Mouse (Mus musculus): ENCODE results near the gene Oser1. TPM values are rescaled to one million over a fixed set of nuclear protein-coding genes. Genes with fewer than 3 reads are reported as not detected.

Gene Oser1
- 75.4 and 79.1 TPM in 2 replicates for polyA plus RNA-seq (2015; fragmentation: Nextera tagmentation; extraction: Ambion mirVana)

DNA sequence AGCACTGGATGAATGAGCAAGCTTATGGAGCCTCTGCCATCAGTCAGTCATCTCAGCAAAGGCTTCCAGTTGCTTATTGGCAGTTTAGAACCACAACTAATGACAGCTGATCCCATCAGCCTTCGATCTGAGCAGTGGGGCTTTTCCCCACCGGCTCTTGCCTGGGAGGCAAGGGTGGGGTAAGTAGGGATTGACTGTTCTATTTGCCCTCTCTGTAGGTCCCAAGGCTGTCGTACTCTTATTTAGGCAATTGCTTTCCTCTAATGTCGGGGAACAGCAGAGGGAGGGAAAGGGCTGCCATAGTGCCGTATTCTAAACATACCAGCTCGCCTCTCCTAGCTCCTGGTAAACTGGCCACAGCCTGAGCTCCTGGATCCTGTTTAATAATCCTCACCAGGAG is at the start of gene Oser1:
Gene Oser1, minus strand, starts transcription at position 101 of the 400 bp plus-strand sequence.
- H3K4me2 ChIP-seq (replicated peaks): no peak within 1 kb of the TSS
- H3K4me1 ChIP-seq: peaks cover 16% of the 10 kb centered on the region
- no peaks in the 10 kb centered on the region for H3K36me3 ChIP-seq
- H3K27ac ChIP-seq (replicated peaks): no peak within 1 kb of the TSS
- H3K9me3 ChIP-seq: no peaks in the 10 kb centered on the region
- no peak for ATAC-seq (replicated peaks)
- no peak within 1 kb of the TSS for H3K4me3 ChIP-seq
- 88% methylated on average over 6 of the region's 6 CpGs for WGBS
- H3K27me3 ChIP-seq: no peaks in the 10 kb centered on the region
- no peak within 1 kb of the TSS for H3K9ac ChIP-seq (replicated peaks)

DNA sequence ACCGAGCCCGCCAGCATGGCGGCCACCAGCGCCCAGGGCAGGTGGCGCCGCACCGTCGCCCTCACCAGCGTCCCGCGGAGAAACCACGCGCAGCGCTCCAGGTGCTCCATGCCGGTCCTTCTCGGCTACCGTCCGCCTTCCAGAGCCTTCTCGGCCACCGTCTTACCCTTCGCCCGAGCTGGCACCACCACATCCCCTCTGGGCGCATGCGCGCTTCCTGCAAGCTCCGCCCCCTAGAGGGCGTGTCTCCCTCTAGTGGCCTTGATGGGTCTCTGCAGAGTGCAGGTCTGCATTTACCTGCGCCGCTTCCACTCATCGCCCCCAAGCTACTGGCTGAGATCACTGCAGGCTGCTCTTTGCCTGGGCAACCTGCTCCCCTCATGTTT is 48.0 kb upstream of the Oser1 start, which contains the start of gene Fitm2:
Gene Fitm2, minus strand, starts transcription at position 164 of the 386 bp plus-strand sequence.
- H3K27me3 ChIP-seq: no peaks in the 10 kb centered on the region
- no peaks in the 10 kb centered on the region for H3K9me3 ChIP-seq
- H3K9ac ChIP-seq (replicated peaks): peak within 1 kb of the TSS; percentile 74
- H3K4me2 ChIP-seq (replicated peaks): peak within 1 kb of the TSS; percentile 78
- under 1% methylated on average over 30 of the region's 30 CpGs for WGBS
- peak; percentile 95 for ATAC-seq (replicated peaks)
- H3K27ac ChIP-seq (replicated peaks): peak within 1 kb of the TSS; percentile 51
- H3K36me3 ChIP-seq: peaks cover 22% of the 10 kb centered on the region
- H3K4me1 ChIP-seq: peaks cover 11% of the 10 kb centered on the region
- peak within 1 kb of the TSS; percentile 69 for H3K4me3 ChIP-seq

DNA sequence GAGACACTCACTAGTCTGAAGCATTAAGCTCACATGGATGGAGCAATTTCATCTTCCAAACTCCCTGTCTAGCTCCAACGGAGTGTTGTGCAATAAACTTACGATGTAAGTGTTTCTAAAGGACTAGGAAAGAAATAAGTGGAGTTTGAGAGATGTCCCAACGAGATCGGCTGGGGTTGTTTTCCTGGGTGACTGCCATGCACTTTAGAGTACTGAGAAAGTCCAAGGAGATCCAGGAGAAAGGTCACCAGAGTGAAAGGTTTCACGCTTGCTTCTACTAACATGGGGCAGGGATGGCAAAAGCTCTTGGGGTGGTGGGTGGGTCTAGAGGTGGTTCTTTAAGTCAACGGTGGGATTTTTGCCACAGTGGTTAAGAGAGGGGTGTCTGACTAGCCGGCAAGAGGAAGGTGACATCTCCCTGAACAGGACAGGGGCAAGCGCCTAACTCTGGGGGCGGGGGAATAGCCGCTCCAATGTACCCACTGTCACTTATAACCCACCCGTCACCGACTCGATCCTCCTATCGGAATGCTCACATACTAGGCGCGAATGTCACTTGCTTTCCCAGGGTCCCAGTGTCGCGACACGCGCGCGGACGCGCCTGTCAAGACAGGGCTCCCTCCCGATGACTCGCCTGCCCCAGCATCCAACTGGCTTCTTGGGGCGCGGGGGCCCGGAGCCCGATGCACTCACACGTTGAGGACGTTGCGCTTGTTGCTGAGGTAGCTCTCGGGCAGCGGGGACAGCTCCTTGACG is 47.4 kb upstream of the Oser1 start:
- Histone ChIP-seq H3K36me3 (peaks cover 22% of the 10 kb centered on the region), H3K27ac (replicated peaks) (peak overlapping the region; percentile 51), H3K4me1 (peaks cover 11% of the 10 kb centered on the region), H3K4me2 (replicated peaks) (peak overlapping the region; percentile 78), H3K4me3 (peak overlapping the region; percentile 69), H3K9ac (replicated peaks) (peak overlapping the region; percentile 74), H3K27me3 (no peaks in the 10 kb centered on the region), H3K9me3 (no peaks in the 10 kb centered on the region)
- WGBS: 5% methylated on average over 36 of the region's 36 CpGs
- no peak; the same call in 1 of the 2 replicates for ATAC-seq (replicated peaks)

GRCm38 (mm10) chr2:163471136-163471535 is 46.6 kb upstream of the Oser1 start:
- WGBS: 59% methylated on average over 3 of the region's 3 CpGs
- H3K9ac ChIP-seq (replicated peaks): no peak overlapping the region

GRCm38 (mm10) chr2:163469711-163470110 is 45.2 kb upstream of the Oser1 start:
- Histone ChIP-seq H3K4me2 (replicated peaks) (no peak overlapping the region), H3K4me3 (no peak overlapping the region), H3K9ac (replicated peaks) (no peak overlapping the region), H3K9me3 (no peaks in the 10 kb centered on the region), H3K27me3 (no peaks in the 10 kb centered on the region), H3K36me3 (peaks cover 22% of the 10 kb centered on the region), H3K4me1 (peaks cover 11% of the 10 kb centered on the region), H3K27ac (replicated peaks) (no peak overlapping the region)
- WGBS: 97% methylated on average over 15 of the region's 15 CpGs
- no peak for ATAC-seq (replicated peaks)

More at GRCm38 (mm10) chr2:163471136-163471535, 46.6 kb upstream of the Oser1 start:
- Histone ChIP-seq H3K4me3 (peak overlapping the region; percentile 69; the same call in 1 of the 2 replicates), H3K27ac (replicated peaks) (no peak overlapping the region), H3K27me3 (no peaks in the 10 kb centered on the region), H3K9me3 (no peaks in the 10 kb centered on the region), H3K36me3 (peaks cover 22% of the 10 kb centered on the region), H3K4me1 (peaks cover 11% of the 10 kb centered on the region), H3K4me2 (replicated peaks) (peak overlapping the region; percentile 78; the same call in 1 of the 2 replicates)
- no peak for ATAC-seq (replicated peaks)

- H3K9me3 ChIP-seq: no peaks in the 10 kb centered on the region
- no peak overlapping the region for H3K27ac ChIP-seq (replicated peaks)
- WGBS: 90% methylated on average over 6 of the region's 6 CpGs
- H3K27me3 ChIP-seq: no peaks in the 10 kb centered on the region
- ATAC-seq (replicated peaks): no peak
- no peak overlapping the region for H3K9ac ChIP-seq (replicated peaks)
- H3K4me2 ChIP-seq (replicated peaks): no peak overlapping the region
- H3K36me3 ChIP-seq: peaks cover 22% of the 10 kb centered on the region
- H3K4me3 ChIP-seq: no peak overlapping the region
- H3K4me1 ChIP-seq: peaks cover 11% of the 10 kb centered on the region
Measured at GRCm38 (mm10) chr2:163468866-163469265, 44.4 kb upstream of the Oser1 start.

DNA sequence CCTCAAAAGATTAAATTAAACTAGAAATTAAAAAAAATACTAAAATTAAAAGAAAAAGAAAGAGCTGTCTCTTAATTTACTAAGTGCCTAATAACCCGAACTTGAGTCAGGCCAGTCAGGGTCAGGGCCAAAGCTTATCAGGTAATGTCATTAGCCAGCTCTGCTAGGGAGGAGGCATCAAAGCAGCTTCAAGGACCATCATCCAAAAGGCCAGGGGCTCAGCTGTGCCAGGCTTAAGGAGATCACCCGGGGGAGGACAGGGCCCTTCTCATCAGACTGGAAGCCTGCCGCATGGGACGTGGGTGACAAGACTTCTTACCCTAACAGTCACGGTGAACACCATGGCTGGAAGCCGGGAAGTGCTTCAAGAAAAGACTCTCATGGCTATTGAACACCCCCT is 43.1 kb upstream of the Oser1 start:
- Histone ChIP-seq H3K4me2 (replicated peaks) (no peak overlapping the region), H3K4me3 (no peak overlapping the region), H3K27ac (replicated peaks) (no peak overlapping the region), H3K9me3 (no peaks in the 10 kb centered on the region), H3K9ac (replicated peaks) (no peak overlapping the region), H3K27me3 (no peaks in the 10 kb centered on the region), H3K4me1 (peaks cover 11% of the 10 kb centered on the region), H3K36me3 (peaks cover 22% of the 10 kb centered on the region)
- 92% methylated on average over 6 of the region's 6 CpGs for WGBS
- ATAC-seq (replicated peaks): no peak

DNA sequence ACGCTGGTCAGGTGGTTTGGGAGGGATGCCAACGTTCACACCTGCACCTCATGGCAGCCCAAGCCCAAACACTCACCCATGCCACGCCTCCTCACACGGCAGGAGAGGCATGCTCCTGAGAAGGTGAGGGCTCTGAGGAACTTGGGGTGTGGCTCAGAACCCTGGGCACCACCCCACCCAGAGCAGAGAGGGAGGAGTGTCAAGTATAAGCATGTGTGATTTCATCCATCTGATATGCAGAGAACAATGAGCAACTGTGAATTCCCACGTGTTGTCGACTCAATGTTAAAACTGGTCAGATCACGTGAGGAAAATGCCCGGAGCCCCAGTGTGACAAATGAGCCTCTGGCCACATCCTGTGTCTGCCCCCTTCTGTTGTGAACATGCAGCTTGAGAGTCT is 42.3 kb upstream of the Oser1 start:
- Histone ChIP-seq H3K9ac (replicated peaks) (no peak overlapping the region), H3K9me3 (no peaks in the 10 kb centered on the region), H3K4me2 (replicated peaks) (no peak overlapping the region), H3K27me3 (no peaks in the 10 kb centered on the region), H3K27ac (replicated peaks) (no peak overlapping the region), H3K36me3 (peaks cover 22% of the 10 kb centered on the region), H3K4me3 (no peak overlapping the region), H3K4me1 (peaks cover 9% of the 10 kb centered on the region)
- WGBS: 86% methylated on average over 8 of the region's 8 CpGs
- ATAC-seq (replicated peaks): no peak

DNA sequence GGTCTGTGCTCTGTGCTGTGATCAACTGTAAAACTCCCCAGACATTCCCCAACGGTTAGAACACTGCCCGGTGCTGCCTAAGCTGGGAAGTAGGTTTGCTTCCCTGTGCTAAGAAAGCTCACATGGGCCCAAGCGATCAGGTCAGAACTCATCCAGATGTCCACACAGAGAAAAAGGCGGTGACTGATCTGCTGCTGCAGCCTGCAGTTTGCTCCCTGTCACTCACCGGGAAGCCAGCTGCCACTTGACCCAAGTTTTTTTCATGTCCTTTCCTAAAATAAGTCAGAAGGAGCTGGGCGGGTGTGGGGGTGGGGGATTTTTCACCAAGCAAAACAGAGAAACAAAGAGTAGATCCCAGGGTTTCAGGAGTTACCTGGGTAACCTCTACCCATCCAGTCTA is 40.1 kb upstream of the Oser1 start:
- WGBS: 76% methylated on average over 6 of the region's 6 CpGs
- Histone ChIP-seq H3K9me3 (no peaks in the 10 kb centered on the region), H3K4me1 (no peaks in the 10 kb centered on the region), H3K4me2 (replicated peaks) (no peak overlapping the region), H3K9ac (replicated peaks) (no peak overlapping the region), H3K4me3 (no peak overlapping the region), H3K36me3 (peaks cover 20% of the 10 kb centered on the region), H3K27me3 (no peaks in the 10 kb centered on the region), H3K27ac (replicated peaks) (no peak overlapping the region)
- no peak for ATAC-seq (replicated peaks)

GRCm38 (mm10) chr2:163463998-163464397 is 39.5 kb upstream of the Oser1 start:
- 84% methylated on average over 4 of the region's 4 CpGs for WGBS
- no peak for ATAC-seq (replicated peaks)
- no peak overlapping the region for H3K9ac ChIP-seq (replicated peaks)

GRCm38 (mm10) chr2:163463251-163463769 is 38.8 kb upstream of the Oser1 start:
- no peak for ATAC-seq (replicated peaks)
- Histone ChIP-seq H3K9me3 (no peaks in the 10 kb centered on the region), H3K4me3 (no peak overlapping the region), H3K4me2 (replicated peaks) (no peak overlapping the region), H3K9ac (replicated peaks) (no peak overlapping the region), H3K27me3 (no peaks in the 10 kb centered on the region), H3K4me1 (0 out of 2 replicates have a peak, but pooled peaks cover 11% of the 10 kb centered on the region), H3K27ac (replicated peaks) (no peak overlapping the region), H3K36me3 (peaks cover 8% of the 10 kb centered on the region; the same call in 1 of the 2 replicates)
- 70% methylated on average over 10 of the region's 10 CpGs for WGBS

More at GRCm38 (mm10) chr2:163463998-163464397, 39.5 kb upstream of the Oser1 start:
- no peak overlapping the region for H3K4me2 ChIP-seq (replicated peaks)
- peaks cover 15% of the 10 kb centered on the region for H3K36me3 ChIP-seq
- H3K27ac ChIP-seq (replicated peaks): no peak overlapping the region
- 0 out of 2 replicates have a peak, but pooled peaks cover 5% of the 10 kb centered on the region for H3K4me1 ChIP-seq
- H3K9me3 ChIP-seq: no peaks in the 10 kb centered on the region
- H3K4me3 ChIP-seq: no peak overlapping the region
- H3K27me3 ChIP-seq: no peaks in the 10 kb centered on the region

DNA sequence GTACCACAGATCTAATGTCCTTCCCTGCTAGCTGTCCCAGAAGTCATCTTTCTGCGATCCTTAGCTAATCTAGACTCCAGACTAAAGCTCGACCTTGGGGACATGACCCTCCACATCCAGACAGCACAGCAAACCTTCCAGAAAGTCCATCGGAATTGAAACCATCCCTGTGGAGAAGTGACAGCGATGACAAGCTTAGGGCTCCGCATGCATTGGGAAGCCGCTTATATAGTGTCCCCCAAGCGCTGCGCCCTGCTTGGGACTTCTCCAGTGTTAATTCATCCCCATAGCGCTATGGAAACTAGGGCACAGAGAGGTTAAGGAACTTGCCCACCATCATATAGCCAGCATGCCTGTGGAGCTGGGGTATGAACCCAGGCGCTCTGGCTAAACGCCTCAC is 38.3 kb upstream of the Oser1 start:
- Histone ChIP-seq H3K4me2 (replicated peaks) (no peak overlapping the region), H3K4me1 (0 out of 2 replicates have a peak, but pooled peaks cover 11% of the 10 kb centered on the region), H3K9ac (replicated peaks) (no peak overlapping the region), H3K36me3 (peaks cover 3% of the 10 kb centered on the region; the same call in 1 of the 2 replicates), H3K27ac (replicated peaks) (no peak overlapping the region), H3K4me3 (no peak overlapping the region), H3K27me3 (no peaks in the 10 kb centered on the region), H3K9me3 (no peaks in the 10 kb centered on the region)
- no peak for ATAC-seq (replicated peaks)
- 78% methylated on average over 11 of the region's 11 CpGs for WGBS

Data from forebrain, embryonic 15.5 days (tissue).